Mouse (Mus musculus) liver, postnatal 0 days (tissue): Measurements from ENCODE around the gene Eva1c. TPM values are rescaled to one million over a fixed set of nuclear protein-coding genes. Genes with fewer than 3 reads are reported as not detected.

Experiments used
- ATAC-seq: fragments of 200-750 bp; cut with Nextera tagmentation; 2 replicates; pipeline ENCODE4 v1.8.0; 2017; ENCODE audit warnings: mild to moderate bottlenecking, moderate library complexity
- DNase-seq: peaks from one replicate; pipeline ENCODE4 v3.0.0-alpha.2; 2016
- H3K27ac ChIP-seq: fragments of 300-500 bp; sonication (generic); 2 replicates; pipeline ENCODE4 v1.5.1; 2014; ENCODE audit warnings: antibody characterized with exemption, moderate library complexity, mild to moderate bottlenecking, low read depth
- H3K27me3 ChIP-seq: fragments of 300-500 bp; sonication (generic); 2 replicates; pipeline ENCODE4 v1.6.1; 2014; ENCODE audit warnings: low read length, control low read depth, mixed read lengths; ENCODE audit not compliant: insufficient read depth
- H3K36me3 ChIP-seq: fragments of 300-500 bp; sonication (generic); replicated peaks from 2 replicates; pipeline ENCODE4 v1.6.1; 2014; ENCODE audit warnings: mild to moderate bottlenecking, control low read depth, low read length, moderate library complexity, mixed read lengths; ENCODE audit not compliant: insufficient read depth
- H3K4me1 ChIP-seq: fragments of 300-500 bp; sonication (generic); 2 replicates; pipeline ENCODE4 v1.6.1; 2014; ENCODE audit warnings: antibody characterized with exemption, mild to moderate bottlenecking, control low read depth; ENCODE audit not compliant: insufficient read depth
- H3K4me2 ChIP-seq: fragments of 300-500 bp; sonication (generic); 2 replicates; pipeline ENCODE4 v1.6.1; 2014; ENCODE audit warnings: low read depth, mild to moderate bottlenecking, low read length, moderate library complexity, mixed read lengths
- H3K4me3 ChIP-seq: fragments of 300-500 bp; sonication (generic); 2 replicates; pipeline ENCODE4 v1.5.1; 2014; ENCODE audit warnings: low read depth, low read length
- H3K9ac ChIP-seq: fragments of 300-500 bp; sonication (generic); replicated peaks from 2 replicates; pipeline ENCODE4 v1.6.1; 2014; ENCODE audit warnings: mild to moderate bottlenecking, moderate library complexity
- H3K9me3 ChIP-seq: fragments of 300-500 bp; sonication (generic); 2 replicates; pipeline ENCODE4 v1.6.1; 2016; ENCODE audit warnings: mild to moderate bottlenecking, control low read depth, low read length, mixed read lengths
- CTCF ChIP-seq: sonication (generic); IDR thresholded peaks from 2 replicates; pipeline ENCODE4 v1.5.1; 2016; ENCODE audit warnings: antibody characterized with exemption, low read depth
- EP300 ChIP-seq: IDR thresholded peaks from 2 replicates; pipeline ENCODE4 v1.6.1; 2016; ENCODE audit warnings: antibody characterized with exemption, low read depth, mild to moderate bottlenecking
- WGBS: fragments of 180-500 bp; shearing (Covaris S2); extraction: QIAGEN DNeasy Blood & Tissue Kit; methylation state at CpG from one replicate; pipeline ENCODE4 v1.1.7; 2014; ENCODE audit not compliant: insufficient replicate concordance; 5-methylcytosine and 5-hydroxymethylcytosine counted together
- polyA plus RNA-seq: library from polyadenylated mRNA; unstranded; fragments of >200 nt; fragmentation: Nextera tagmentation; extraction: Ambion mirVana; gene quantifications from 2 replicates; pipeline ENCODE4 v1.2.1, GENCODE M21; 2015

Gene Eva1c
- polyA plus RNA-seq, 1 experiment from 2014 or later, result 1.1 TPM

- WGBS, result 75% methylated on average over 9 of the region's 9 CpGs
- H3K4me3 ChIP-seq, result no peak overlapping the region
- ATAC-seq, result no peak
Measured at GRCm38 (mm10) chr16:90842164-90842563, 15.6 kb downstream of the Eva1c start.

GRCm38 (mm10) chr16:90845038-90845437, 18.5 kb downstream of the Eva1c start:
- no peak for ATAC-seq
- 77% methylated on average over 6 of the region's 6 CpGs for WGBS
- TF ChIP-seq EP300 (no peak), CTCF (no peak)
- Histone ChIP-seq H3K9me3 (no peaks in the 10 kb centered on the region), H3K36me3 (no peaks in the 10 kb centered on the region), H3K4me2 (no peak overlapping the region), H3K27me3 (no peaks in the 10 kb centered on the region), H3K4me1 (no peaks in the 10 kb centered on the region), H3K9ac (no peak overlapping the region), H3K27ac (no peak overlapping the region), H3K4me3 (no peak overlapping the region)
- DNase-seq, result no peak

More at GRCm38 (mm10) chr16:90842164-90842563, 15.6 kb downstream of the Eva1c start:
- Histone ChIP-seq H3K9me3 (no peaks in the 10 kb centered on the region), H3K36me3 (no peaks in the 10 kb centered on the region), H3K4me2 (no peak overlapping the region), H3K27me3 (no peaks in the 10 kb centered on the region), H3K27ac (no peak overlapping the region), H3K9ac (no peak overlapping the region), H3K4me1 (no peaks in the 10 kb centered on the region)
- TF ChIP-seq CTCF, result no peak
- no peak for TF ChIP-seq EP300
- no peak for DNase-seq

GRCm38 (mm10) chr16:90845591-90845990, 19.1 kb downstream of the Eva1c start:
- no peak overlapping the region for H3K4me2 ChIP-seq
- DNase-seq (no peak), ATAC-seq (no peak)
- H3K27ac ChIP-seq, result no peak overlapping the region
- no peak overlapping the region for H3K9ac ChIP-seq
- no peak for TF ChIP-seq CTCF
- TF ChIP-seq EP300, result no peak
- no peak overlapping the region for H3K4me3 ChIP-seq
- no peaks in the 10 kb centered on the region for H3K36me3 ChIP-seq
- H3K27me3 ChIP-seq, result no peaks in the 10 kb centered on the region
- WGBS, result 80% methylated on average over 13 of the region's 13 CpGs
- H3K4me1 ChIP-seq, result no peaks in the 10 kb centered on the region
- no peaks in the 10 kb centered on the region for H3K9me3 ChIP-seq

DNA sequence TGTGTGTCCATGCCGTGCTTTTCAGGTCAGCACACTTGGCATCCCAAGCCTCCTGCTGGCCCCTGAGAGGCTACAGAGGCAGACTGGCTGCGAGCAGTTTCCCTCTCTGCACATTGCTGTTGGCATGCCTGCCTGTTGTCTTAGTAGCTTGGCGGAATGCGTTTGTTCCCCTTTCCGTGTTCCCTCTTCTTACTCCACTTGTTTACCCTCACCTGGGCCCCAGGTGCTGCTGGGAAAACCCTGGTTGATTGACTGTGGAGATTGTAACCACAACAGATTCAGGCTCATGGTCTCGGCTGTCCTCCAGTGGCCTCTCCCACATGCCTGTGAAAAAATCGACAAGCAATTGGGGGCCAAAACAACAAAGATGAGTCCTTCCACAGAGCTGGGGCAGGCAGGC, 22.2 kb downstream of the Eva1c start:
- H3K9ac ChIP-seq, result no peak overlapping the region
- H3K27me3 ChIP-seq, result no peaks in the 10 kb centered on the region
- ATAC-seq (peak; percentile 41; the same call in 1 of the 2 replicates), DNase-seq (no peak)
- H3K4me2 ChIP-seq, result no peak overlapping the region
- WGBS, result 42% methylated on average over 7 of the region's 7 CpGs
- no peaks in the 10 kb centered on the region for H3K9me3 ChIP-seq
- H3K27ac ChIP-seq, result no peak overlapping the region
- no peak overlapping the region for H3K4me3 ChIP-seq
- no peaks in the 10 kb centered on the region for H3K4me1 ChIP-seq
- H3K36me3 ChIP-seq, result no peaks in the 10 kb centered on the region
- no peak for TF ChIP-seq CTCF
- no peak for TF ChIP-seq EP300

DNA sequence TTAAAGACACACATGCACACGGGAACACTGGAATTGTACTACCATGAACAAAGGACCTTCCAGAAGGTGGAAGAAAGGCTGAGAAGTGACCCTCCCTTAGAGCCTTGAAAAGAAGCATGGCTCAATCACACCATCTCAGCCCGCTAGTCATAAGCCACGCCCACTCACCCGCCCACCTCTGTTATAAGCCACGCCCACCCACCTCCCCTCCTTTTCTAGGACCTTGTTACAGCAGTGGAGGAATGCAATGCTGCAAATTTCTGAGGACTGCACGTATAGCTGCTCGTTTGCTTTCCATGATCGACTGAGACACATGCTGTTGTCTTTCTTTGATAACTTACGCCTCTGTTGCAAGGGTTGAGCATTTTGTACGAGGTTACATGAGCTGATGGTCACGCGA, 22.7 kb downstream of the Eva1c start:
- DNase-seq, result peak; percentile 34

DNA sequence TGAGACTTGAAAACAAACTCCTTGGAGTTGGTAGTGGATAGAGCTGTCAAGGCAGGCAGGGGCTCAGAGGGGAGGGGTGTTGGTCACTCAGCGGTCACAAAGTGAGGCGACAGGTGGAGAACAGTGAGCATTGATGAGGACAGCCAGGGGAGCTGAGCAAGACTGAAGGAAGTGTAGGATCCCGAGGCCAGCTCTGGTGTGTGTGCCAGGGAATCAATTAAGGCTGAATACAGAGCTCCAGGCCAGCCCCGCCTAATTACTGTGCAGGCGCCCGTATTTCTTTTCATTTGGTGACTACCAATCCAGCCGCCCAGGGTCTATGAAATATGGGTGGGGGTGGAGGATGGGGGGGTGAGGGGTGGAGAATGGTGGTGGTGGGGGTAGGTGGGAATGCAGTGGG, 24.4 kb downstream of the Eva1c start:
- no peak overlapping the region for H3K9ac ChIP-seq
- no peaks in the 10 kb centered on the region for H3K36me3 ChIP-seq
- DNase-seq (no peak), ATAC-seq (no peak)
- H3K4me1 ChIP-seq, result no peaks in the 10 kb centered on the region
- no peaks in the 10 kb centered on the region for H3K9me3 ChIP-seq
- H3K27ac ChIP-seq, result no peak overlapping the region
- no peak overlapping the region for H3K4me2 ChIP-seq
- 69% methylated on average over 7 of the region's 7 CpGs for WGBS
- TF ChIP-seq EP300 (no peak), CTCF (no peak)
- no peaks in the 10 kb centered on the region for H3K27me3 ChIP-seq
- no peak overlapping the region for H3K4me3 ChIP-seq

More for the DNA sequence above, 22.7 kb downstream of the Eva1c start:
- no peak overlapping the region for H3K4me2 ChIP-seq
- H3K27ac ChIP-seq, result no peak overlapping the region
- WGBS, result 48% methylated on average over 12 of the region's 12 CpGs
- no peaks in the 10 kb centered on the region for H3K9me3 ChIP-seq
- no peak overlapping the region for H3K9ac ChIP-seq
- no peak overlapping the region for H3K4me3 ChIP-seq
- no peaks in the 10 kb centered on the region for H3K27me3 ChIP-seq
- TF ChIP-seq EP300 (no peak), CTCF (no peak)
- H3K36me3 ChIP-seq, result no peaks in the 10 kb centered on the region
- no peaks in the 10 kb centered on the region for H3K4me1 ChIP-seq
- no peak for ATAC-seq
